Mouse (Mus musculus) lung, embryonic 15.5 days (tissue): ENCODE results near the gene Tmem167b. TPM values are rescaled to one million over a fixed set of nuclear protein-coding genes. Genes with fewer than 3 reads are reported as not detected.

ENCODE experiments used
- microRNA-seq: library from miRNA; unstranded; fragments of <30 nt; microRNA quantifications from one replicate; pipeline ENCODE4, GENCODE M21; 2016
- polyA plus RNA-seq: library from polyadenylated mRNA; unstranded; fragments of >200 nt; fragmentation: Nextera tagmentation; extraction: Ambion mirVana; gene quantifications from 2 replicates; pipeline ENCODE4 v1.2.1, GENCODE M21; 2015

The Tmem167b gene
- polyA plus RNA-seq, 1 experiment from 2014 or later, result 43.1 TPM

Small RNAs within 50 kb of the gene (microRNA-seq; reads per million reads assigned to microRNA genes)
- not detected for gene Gm22860

Other genes starting within 250 kb of the Tmem167b start
- gene Mybphl, start 197.6 kb downstream of the Tmem167b start, polyA plus RNA-seq, result 2.8 and 9.3 TPM in 2 replicates
- 79.8 and 81.5 TPM in 2 replicates for gene Psrc1, start 178.6 kb downstream of the Tmem167b start, polyA plus RNA-seq
- 7.5 and 8.5 TPM in 2 replicates for gene Celsr2, start 146.9 kb downstream of the Tmem167b start, polyA plus RNA-seq
- 115 and 116 TPM in 2 replicates for gene Sars, start 117.3 kb downstream of the Tmem167b start, polyA plus RNA-seq
- gene 1700013F07Rik, start 28.3 kb downstream of the Tmem167b start, polyA plus RNA-seq, result 0.99 and 1.1 TPM in 2 replicates
- 16.4 and 16.6 TPM in 2 replicates for gene 5330417C22Rik, start 25.9 kb downstream of the Tmem167b start, polyA plus RNA-seq
- 40.3 and 44.6 TPM in 2 replicates for gene Taf13, start 9.2 kb upstream of the Tmem167b start, polyA plus RNA-seq
- gene Wdr47, start 28.8 kb upstream of the Tmem167b start, polyA plus RNA-seq, result 10.4 and 10.8 TPM in 2 replicates
- gene Clcc1, start 91.4 kb upstream of the Tmem167b start, polyA plus RNA-seq, result 87.4 and 90.2 TPM in 2 replicates
- gene Gpsm2, start 159.8 kb upstream of the Tmem167b start, polyA plus RNA-seq, result 47.1 and 50.3 TPM in 2 replicates
- gene Aknad1, start 177.2 kb upstream of the Tmem167b start, polyA plus RNA-seq, result 0.09 TPM in 1 of 2 replicates, not detected in the other